Mouse (Mus musculus): ENCODE results near the gene Gsto1. TPM values are rescaled to one million over a fixed set of nuclear protein-coding genes. Genes with fewer than 3 reads are reported as not detected.

Gene Gsto1
- total RNA-seq, 2 experiments from 2014 or later: 51.7 to 52.6 TPM

DNA sequence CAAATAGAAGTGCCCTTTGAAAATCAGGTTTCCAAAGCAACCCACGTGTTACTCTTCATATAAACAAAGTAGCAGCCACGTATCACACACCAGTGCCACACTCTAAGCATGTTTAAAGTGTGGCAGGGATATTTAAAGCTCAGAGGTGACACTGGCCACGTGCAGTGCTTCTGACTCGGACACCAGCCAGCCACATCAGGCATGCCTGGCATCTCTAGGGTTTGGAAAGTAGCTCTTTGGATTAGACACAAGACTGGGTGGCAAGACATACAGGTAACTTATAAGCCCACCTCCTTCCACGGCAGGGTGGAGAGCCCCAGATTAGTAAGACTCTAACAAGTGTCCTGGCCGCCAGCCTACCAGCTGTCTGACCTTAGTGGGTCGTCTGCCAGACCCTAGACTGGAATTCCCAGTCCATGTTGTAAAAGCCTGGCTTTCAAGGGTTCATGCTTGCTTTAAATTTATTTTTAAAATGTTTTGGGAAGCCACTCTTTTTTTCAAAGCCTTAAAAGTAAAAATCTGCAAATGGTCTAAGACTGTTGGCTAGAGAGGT lies 30.5 kb downstream of the Gsto1 start:
- DNase-seq (ENCODE audit: low spot score in 2 of 2): no peak
- intact Hi-C loops (cut with DNase I): loop anchor here (10.0 kb wide), 1 partner anchor 1380 kb away; no protein-coding TSS in a partner anchor

DNA sequence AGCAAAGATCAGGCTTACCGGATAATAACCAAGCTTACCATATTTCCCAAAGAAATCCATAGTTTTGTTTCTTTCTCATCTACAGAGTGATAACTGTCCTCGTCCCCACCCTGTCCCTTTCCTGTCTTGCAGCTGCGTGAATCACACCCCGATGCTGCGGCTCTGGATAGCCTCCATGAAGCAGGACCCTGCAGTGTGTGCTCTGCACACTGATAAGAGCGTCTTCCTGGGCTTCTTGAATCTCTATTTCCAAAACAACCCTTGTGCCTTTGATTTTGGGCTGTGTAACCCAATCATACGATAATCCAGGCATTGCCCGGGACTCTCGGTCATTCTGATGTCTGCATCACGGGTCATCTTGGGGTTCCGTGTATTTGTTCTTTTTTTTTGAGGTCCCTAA lies 31.1 kb downstream of the Gsto1 start:
- no peak for DNase-seq (ENCODE audit: low spot score in 2 of 2)
- intact Hi-C loops (cut with DNase I): loop anchor here (10.0 kb wide), 1 partner anchor 1379 kb away; no protein-coding TSS in a partner anchor

DNA sequence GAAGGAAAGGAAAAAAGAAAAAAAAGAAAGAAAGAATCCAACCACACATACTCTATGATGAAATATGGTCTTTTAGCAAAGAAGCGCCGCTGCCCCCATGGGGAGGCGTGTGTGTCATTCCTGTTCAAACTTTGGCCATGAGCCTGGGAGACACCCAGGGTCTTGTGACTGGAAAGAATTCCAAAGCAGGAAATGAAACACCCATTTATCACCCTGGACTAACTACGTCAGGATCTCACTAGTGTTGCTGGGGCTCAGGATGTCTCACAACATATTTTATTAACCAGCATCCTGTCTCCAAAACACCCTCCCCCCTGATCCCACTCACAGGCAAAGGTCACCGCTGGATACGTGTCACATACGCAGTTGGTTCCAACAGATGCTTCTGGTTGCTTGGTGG lies 31.8 kb downstream of the Gsto1 start:
- no peak for DNase-seq (ENCODE audit: low spot score in 2 of 2)
- intact Hi-C loops (cut with DNase I): loop anchor here (10.0 kb wide), 1 partner anchor 1378 kb away; no protein-coding TSS in a partner anchor

DNA sequence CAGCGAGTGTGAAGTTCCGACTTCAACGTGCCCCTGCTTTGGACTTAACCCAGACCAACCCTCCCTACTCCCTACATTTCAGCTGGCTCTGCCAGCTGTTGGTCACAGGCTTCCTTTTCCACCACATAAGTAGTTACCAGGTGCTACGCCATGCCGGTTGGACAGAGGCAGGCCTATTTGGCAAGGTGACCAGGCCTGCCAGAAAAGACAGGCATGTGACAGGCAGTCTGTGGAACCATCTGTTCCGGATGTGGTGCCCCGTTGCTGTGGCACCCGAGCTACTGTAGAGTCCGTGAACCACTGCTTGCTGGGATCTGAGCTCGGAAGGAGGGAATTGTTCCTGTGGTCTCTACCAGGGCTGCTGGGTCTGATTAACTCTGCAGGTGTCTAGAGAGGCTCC lies 32.6 kb downstream of the Gsto1 start:
- DNase-seq (ENCODE audit: low spot score in 2 of 2): peak in 1 of 2 experiments; percentile 13
- intact Hi-C loops (cut with DNase I): loop anchor here (10.0 kb wide), 1 partner anchor 1377 kb away; no protein-coding TSS in a partner anchor

DNA sequence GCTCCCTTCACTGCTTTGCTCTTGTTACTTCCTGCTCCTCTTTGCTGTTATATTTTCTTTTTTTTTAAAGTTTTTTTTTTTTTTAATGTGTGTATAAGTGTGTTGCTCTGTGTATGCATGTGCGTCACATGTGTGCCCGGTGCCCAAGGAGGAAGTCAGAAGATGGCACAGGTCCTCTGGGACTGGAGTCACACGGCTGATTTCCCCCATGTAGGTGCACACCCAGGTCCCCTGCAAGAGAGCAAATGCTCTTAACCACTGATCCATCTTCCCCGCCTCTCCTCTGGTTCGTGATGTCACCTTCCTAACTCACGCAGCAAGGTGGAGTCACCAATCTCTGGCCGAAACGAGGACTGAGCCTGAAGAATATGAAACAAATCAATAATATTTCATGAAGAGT lies 33.3 kb downstream of the Gsto1 start:
- no peak for DNase-seq (ENCODE audit: low spot score in 2 of 2)
- intact Hi-C loops (cut with DNase I): loop anchor here (10.0 kb wide), 1 partner anchor 1377 kb away; no protein-coding TSS in a partner anchor

DNA sequence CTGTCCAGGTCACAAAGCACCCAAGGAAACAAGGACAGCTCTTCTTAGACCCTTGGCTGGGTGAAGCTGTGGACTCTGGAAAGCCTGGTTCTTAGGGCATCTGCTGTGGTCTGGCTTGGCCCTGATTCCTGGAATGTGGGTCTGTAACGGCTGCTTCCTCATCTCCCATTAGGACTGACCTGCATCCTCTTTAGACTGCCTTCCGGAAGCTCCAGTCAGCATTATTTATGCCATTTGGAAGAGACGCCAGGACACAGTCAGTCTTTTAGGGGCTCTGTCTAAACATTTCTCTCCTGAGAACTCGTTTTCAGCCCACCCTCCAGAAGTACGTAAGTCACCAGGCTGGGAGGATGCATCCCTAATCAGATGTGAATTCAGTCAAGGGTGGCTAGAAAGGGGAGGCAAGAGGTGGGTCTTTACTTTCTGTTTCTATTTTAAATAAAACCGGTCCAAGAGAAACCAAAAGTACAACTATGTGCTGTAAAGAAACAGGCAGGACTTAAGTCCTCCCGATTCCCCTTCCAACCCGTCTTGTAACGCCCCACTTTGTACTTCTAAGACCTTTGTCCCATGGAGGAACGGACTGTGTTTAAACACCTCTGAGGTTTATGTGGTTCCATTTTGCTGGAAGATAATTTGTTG lies 35.8 kb downstream of the Gsto1 start:
- intact Hi-C loops (cut with DNase I): loop anchor here (10.0 kb wide), 1 partner anchor 294 kb away; no protein-coding TSS in a partner anchor
- DNase-seq (ENCODE audit: low spot score in 2 of 2): no peak

DNA sequence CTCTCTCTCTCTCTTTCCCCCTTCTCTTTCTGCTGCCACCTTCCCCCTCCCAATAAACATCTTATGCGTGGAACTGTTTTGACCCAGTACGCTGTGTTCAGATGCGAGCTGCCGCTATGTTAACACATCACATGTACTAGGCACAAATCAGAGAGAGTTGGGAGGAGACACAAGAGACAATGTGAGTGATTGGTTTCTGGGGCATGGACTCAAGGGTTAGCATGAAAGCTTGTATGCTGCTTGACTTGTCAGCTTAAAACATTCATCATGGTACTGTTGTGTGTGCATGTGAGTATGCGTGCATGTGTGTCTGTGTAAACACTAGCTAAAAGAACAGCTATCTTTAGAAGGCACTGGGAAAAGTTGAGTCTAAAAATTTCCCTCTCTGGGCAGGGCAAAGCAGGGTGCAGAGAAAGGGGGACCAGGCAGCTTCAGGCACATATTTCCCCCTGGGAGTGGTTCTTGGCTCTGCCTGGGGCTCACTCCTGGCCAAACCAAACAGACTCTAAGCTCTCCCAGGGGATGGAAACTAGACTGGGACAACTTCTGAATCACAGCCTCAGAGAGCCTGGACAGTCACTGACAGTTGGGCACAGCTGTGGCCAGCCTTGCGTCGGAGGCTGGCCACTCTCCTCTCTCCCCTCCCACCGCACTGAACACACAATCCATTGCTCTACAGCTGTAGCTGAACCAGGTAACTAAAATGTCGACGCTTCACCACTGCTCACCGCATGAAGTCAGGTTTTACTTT lies 37.0 kb downstream of the Gsto1 start:
- intact Hi-C loops (cut with DNase I): loop anchor here (10.0 kb wide), 1 partner anchor 293 kb away; no protein-coding TSS in a partner anchor
- no peak for DNase-seq (ENCODE audit: low spot score in 2 of 2)

DNA sequence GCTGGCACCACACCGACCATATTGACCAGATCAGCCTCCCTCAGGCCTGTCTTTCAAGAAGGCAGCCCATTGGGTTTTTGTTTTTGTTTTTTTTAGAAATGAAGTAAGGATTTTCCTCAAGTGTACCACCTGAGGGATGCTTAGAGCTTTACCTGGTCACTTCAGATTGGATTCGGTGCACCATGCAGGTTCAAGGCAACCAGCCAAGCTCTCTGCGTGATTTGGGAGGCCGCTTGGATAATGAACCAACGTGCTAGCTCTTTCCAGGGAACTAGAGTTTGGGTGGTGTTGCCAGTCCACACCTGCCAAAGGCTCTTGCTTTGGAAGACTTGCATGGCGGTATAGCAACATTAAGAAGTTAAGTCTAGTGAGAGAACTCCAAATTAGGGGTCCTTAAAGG lies 38.3 kb downstream of the Gsto1 start:
- intact Hi-C loops (cut with DNase I): loop anchor here (10.0 kb wide), 1 partner anchor 292 kb away; no protein-coding TSS in a partner anchor
- DNase-seq (ENCODE audit: low spot score in 2 of 2): no peak

DNA sequence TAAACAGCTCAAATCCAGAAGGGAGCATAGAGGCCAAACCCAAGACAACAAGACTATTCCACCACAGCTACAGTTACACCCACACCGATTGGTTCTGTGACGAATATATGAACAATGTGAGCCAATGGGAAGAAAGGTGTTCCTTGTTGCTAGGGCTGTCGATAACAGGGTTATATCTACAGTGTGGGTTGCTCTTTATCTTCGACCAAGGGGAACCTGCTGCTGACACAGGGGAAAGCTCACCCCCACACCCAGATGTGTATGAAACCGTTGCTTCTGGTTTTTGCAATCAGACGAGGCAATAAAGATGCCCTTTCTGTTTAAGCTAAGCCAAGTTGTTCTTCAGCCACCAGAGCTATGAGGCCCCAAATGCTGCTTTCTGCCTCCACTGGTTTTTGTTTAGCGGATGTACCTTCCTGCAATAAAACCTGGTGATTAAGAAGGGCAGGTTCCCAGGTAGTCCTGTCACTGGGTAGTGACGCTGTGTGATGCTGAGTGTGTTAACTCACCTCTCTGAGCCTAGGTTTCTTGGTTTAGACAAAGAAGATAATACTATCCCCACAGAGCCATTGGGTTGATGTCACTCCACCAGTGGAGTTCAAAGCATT lies 43.8 kb downstream of the Gsto1 start:
- DNase-seq (ENCODE audit: low spot score in 2 of 2): no peak
- intact Hi-C loops (cut with DNase I): loop anchor here (10.0 kb wide), 1 partner anchor 286 kb away; no protein-coding TSS in a partner anchor

DNA sequence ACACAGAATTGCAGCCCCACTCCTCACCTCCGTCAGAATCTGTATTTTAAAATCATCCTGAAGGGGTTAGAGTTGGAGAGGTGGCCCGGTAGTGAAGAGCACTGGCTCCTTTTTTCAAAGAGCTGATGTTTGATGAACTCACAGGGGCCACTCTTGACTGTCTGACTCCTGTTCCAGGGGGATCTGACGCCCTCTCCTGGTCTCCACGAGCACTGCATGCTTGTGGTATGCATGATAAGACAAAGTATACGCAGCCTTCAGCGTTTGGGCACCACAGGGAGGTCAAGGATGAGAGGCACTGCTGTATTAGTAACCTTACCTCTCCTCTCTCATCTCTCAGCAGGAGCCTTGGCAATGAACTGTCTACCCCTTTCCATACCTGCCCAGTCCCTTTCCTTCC lies 45.2 kb downstream of the Gsto1 start:
- DNase-seq (ENCODE audit: low spot score in 2 of 2): no peak
- intact Hi-C loops (cut with DNase I): no loop called here

DNA sequence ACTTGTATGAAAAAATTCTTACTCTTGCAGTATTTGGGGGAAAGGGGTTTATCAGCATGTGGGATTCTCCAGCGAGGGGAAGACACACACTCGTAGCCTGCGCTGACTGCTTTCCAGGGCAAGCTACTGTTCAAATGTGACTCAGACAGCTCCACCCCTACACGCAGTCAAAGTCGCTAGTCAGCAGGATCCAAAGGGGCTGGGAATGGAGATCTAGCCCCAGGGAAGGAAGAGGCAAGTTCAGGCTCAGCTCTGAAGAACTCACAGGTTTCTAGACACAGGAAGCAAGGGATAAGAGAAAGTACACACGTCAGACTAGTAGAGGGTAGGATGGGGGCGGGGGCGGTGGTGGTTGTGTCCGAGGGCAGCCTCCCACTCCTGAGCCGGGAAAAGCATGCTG lies 45.8 kb downstream of the Gsto1 start:
- DNase-seq (ENCODE audit: low spot score in 2 of 2): no peak
- intact Hi-C loops (cut with DNase I): no loop called here

DNA sequence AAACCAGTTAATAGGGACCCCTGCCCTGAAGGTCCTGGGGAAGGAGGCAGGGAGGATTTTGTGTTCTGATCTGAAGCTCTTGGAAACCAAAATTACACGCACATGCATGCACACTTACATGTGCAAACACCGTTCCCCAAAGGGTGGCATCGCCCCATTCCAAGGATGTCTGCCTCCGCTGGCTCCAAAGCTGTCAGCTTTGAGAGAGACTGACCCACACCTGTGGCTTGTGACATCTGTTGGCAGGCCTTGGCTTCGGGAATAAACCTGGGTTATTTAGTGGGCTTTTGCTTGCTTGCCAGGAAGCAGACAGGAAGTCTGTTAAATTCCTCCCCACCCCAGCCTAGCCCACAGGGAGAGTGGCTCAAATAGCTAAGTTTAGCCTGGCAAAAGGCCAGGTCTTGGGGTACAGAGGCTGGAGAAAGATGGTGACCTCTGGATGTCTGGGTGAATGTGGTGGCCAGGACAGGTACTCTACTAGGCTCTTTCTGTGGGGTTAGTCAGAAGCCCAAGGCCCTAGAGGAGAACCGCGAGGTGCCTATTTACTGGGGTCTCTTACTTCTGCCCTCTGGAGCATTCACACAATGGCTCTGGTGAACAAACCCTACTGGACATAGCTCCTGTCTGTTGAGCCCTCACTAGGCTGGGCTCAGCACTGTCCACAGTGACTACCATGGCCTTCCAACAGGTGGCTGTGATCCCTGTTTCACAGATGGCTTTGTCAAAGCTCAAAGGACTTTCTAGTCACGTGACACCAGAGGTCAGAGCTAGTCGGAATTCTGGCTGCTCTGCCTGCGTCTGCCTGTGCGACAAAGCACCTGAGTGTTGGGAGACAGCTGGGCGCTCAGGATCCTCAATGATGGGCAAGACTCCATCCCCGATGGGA lies 47.8 kb downstream of the Gsto1 start:
- no peak for DNase-seq (ENCODE audit: low spot score in 2 of 2)
- intact Hi-C loops (cut with DNase I): no loop called here

DNA sequence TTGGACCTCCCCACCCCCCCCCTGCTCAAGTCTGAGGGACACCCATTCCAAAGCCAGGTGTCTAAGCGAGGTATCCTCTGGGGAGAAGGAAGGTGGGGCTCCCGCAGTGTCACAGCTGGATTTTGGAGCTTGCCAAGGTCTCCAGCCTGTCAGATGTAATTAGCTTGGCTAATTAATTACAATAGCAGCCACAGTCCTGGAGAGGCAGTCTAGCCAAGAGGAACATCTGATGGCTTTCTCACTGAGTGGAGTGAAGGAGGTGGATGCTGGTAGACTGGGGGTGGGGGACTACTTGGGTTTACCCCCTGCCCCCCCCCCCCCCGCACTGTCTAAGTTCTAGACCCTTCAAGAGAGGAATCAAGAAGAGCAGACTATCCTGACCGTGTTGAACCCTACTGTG lies 48.9 kb downstream of the Gsto1 start:
- intact Hi-C loops (cut with DNase I): no loop called here

DNA sequence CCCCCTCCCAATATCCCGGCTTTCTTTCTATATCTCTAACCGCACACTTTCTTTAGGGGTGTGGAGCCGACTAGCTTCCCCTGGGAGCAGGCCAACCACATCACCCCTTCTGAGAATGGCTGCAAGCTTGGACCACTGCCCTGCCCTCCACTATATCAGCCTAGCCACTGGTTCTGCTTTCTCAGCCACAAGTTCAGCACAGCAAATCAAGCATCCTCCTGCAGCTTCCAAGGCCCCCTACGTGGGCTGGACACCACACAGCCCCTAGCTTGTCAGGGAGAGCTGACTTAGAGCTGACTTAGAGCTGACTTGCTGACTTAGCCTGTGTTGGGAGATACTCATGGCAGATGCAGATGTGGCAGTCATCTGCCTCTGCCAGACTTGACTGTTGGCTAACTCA lies 50.3 kb downstream of the Gsto1 start:
- no peak for DNase-seq (ENCODE audit: low spot score in 2 of 2)
- intact Hi-C loops (cut with DNase I): no loop called here

More for the DNA sequence above, 48.9 kb downstream of the Gsto1 start:
- DNase-seq (ENCODE audit: low spot score in 2 of 2): no peak

DNA sequence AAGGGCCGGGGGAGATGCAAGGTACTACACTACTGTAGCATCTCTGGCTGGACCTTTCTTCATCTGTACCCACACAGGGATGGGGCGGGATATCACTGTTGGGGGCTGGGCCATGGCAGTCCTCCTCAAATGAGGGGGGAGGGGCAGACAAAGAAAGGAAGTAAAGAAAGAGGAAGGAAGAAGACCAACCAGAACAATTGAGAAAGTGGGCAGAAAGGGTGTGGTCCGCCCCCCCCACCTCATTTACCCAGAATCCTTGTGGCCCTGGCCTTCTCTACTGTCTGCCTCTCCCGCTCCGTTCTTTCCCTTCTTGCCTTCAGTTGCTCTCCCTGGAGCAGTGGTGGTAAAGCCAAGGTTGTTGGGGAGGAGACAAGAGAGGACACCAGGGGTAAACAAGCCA lies 50.8 kb downstream of the Gsto1 start:
- DNase-seq (ENCODE audit: low spot score in 2 of 2): no peak
- intact Hi-C loops (cut with DNase I): no loop called here

DNA sequence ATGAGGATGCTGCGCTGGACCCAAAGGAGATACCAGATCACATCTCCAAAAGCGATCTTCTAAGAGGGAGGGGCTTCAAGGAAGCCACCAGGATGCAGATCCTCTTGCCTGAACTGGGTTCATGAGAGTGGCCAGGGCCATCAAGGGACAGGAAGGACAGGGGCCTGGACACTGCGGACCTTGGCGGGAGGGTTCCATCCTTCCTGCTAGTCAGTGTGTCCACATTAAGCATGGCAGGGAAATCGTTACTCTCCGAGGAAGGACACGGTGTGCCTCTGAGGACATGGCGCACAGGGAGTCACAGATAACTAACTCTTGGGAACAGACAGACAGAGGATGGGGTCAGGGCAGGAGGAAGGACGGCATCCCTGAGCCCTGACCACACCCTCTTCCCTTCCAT lies 52.8 kb downstream of the Gsto1 start:
- intact Hi-C loops (cut with DNase I): no loop called here
- no peak for DNase-seq (ENCODE audit: low spot score in 2 of 2)

DNA sequence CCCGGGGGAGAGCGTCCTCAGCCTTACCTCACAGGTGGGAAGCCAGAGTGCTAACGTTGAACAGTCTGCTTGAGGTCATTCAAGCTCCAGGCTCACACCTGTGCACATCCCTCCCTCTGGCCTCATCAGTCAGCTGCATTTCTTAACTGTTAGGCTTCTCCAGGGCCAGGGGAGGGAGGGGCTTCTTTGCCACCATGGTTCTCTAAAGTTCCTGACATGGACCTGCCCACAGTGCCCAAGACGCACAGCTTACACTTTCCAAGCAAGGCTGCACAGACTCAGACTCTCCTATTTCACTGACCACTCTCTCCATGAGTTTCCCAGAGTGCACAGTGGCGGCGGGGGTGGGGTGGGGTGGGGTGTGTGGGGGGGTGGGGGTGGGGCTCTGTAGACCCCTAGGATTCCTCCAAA lies 54.2 kb downstream of the Gsto1 start:
- intact Hi-C loops (cut with DNase I): no loop called here

DNA sequence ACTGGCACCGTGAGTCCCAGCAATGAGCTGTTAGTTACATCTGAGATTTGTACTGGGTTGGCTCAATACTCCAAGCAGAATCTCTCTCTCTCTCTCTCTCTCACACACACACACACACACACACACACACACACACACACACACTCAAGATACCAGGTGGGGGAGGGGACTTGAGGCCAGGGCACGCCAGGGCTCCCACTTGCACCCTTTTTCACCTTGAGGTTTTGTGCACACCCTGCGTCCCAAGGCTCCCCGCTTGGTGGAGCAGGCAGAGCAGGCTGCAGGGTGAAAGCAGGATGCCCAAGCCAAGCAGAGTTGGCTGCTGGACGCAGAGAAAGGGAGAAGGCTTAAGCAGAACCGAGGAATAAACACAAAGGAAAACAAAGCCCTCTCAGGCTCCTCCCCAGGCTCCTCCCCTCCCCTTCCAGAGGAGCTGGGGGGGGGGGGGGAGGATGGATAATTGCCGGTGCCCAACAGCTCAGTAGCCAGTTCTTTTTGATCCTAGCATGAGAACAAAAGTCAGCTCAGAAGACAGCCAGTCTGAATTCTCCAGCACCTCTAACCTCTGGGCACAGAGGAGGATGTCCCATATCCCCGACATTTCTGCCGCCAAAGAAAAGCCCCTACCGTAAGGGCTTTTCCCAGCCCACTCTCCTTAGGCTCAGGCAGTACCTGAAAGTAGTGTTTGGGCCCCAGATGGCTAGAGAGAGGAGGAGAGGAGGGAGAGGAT lies 54.8 kb downstream of the Gsto1 start:
- no peak for DNase-seq (ENCODE audit: low spot score in 2 of 2)
- intact Hi-C loops (cut with DNase I): no loop called here

More for the DNA sequence above, 54.2 kb downstream of the Gsto1 start:
- no peak for DNase-seq (ENCODE audit: low spot score in 2 of 2)

Data from left cerebral cortex, postnatal 25 days (tissue).